Mouse (Mus musculus): ENCODE results near the gene Osbpl8.

- TF ChIP-seq POLR2A (IDR thresholded peaks at IDR 0.05; ENCODE audit: borderline replicate concordance, low read depth, low read length) (no peak), CTCF (IDR thresholded peaks at IDR 0.05; ENCODE audit: low read depth, low read length) (no peak)
These were observed 60.1 kb downstream of the Osbpl8 start for GRCm38 (mm10) chr10:111224696-111225095.
